9 mouse cellular contexts compared by ENCODE assay signal in genomic region chr4:155238276-155238675, GRCm38 (mm10). TPM values are rescaled to one million over a fixed set of nuclear protein-coding genes. Genes with fewer than 3 reads are reported as not detected.
DNase-seq lines count a peak whose midpoint lies in the region; ATAC-seq and TF ChIP-seq lines count a peak whose summit lies in the region.
"Had no signal": no experiment of that assay in that cellular context is flagged by ENCODE, and none has a peak within 500 bp of the region (broad histone marks: within the 10 kb centered on the region; RNA-seq: fewer than 3 reads in every experiment).

No protein-coding gene starts in this region.

- H3K4me1 ChIP-seq in embryonic facial prominence, embryonic 10.5 days, result peaks cover 42% of the 10 kb centered on the region
- peaks cover 26% of the 10 kb centered on the region for H3K4me1 ChIP-seq in intestine, postnatal 0 days (replicated peaks; ENCODE audit: control insufficient read depth, insufficient read depth, low read length)
- H3K4me1 ChIP-seq in lung, adult 2 months (ENCODE audit: control insufficient read depth, insufficient read depth, low read length), result peaks cover 34% of the 10 kb centered on the region

- no peak overlapping the region for H3K4me2 ChIP-seq in intestine, postnatal 0 days (replicated peaks; ENCODE audit: low read depth)

- H3K9ac ChIP-seq in intestine, postnatal 0 days (ENCODE audit: low read depth, low read length), result no peak overlapping the region

- 84% methylated on average over 5 of the region's 5 CpGs for WGBS in embryonic facial prominence, embryonic 10.5 days
- 31% methylated on average over 5 of the region's 5 CpGs for WGBS in intestine, postnatal 0 days
- WGBS in lung, adult 2 months, result 58% methylated on average over 5 of the region's 5 CpGs

- no peak for TF ChIP-seq CTCF in intestine, postnatal 0 days (IDR thresholded peaks at IDR 0.05; ENCODE audit: low read depth)
- no peak for TF ChIP-seq CTCF in lung, adult 2 months (IDR thresholded peaks at IDR 0.05; ENCODE audit: insufficient read depth, low read length)

- ATAC-seq in intestine, postnatal 0 days, result no peak

- peak; percentile 40 for DNase-seq in adrenal gland, postnatal 10 days
- DNase-seq in adrenal gland, adult 2 months, result no peak
- DNase-seq in embryonic facial prominence, embryonic 10.5 days (ENCODE audit: low spot score), result no peak
- DNase-seq in lung, adult 2 months, result peak; percentile 54
- no peak for DNase-seq in c-Kit-positive CD71-positive TER-119-positive erythroid progenitor cells, embryonic 14.5 days (ENCODE audit: low spot score)
- DNase-seq in layer of hippocampus, postnatal 10 days (ENCODE audit: low spot score in 2 of 2), result no peak
- DNase-seq in thymus, postnatal 14 days, result no peak
- DNase-seq: cerebellum, postnatal 14 days had no signal

- H3K27me3 ChIP-seq in embryonic facial prominence, embryonic 10.5 days (replicated peaks; ENCODE audit: low read depth, poor library complexity, severe bottlenecking), result no peaks in the 10 kb centered on the region
- H3K27me3 ChIP-seq in intestine, postnatal 0 days (replicated peaks; ENCODE audit: control insufficient read depth, insufficient read depth, low read length), result no peaks in the 10 kb centered on the region

- no peaks in the 10 kb centered on the region for H3K9me3 ChIP-seq in embryonic facial prominence, embryonic 10.5 days
- H3K9me3 ChIP-seq in intestine, postnatal 0 days (ENCODE audit: control insufficient read depth), result no peaks in the 10 kb centered on the region

- TF ChIP-seq POLR2A in lung, adult 2 months (IDR thresholded peaks at IDR 0.05; ENCODE audit: borderline replicate concordance, extremely low read depth, low read depth, low read length), result no peak

- H3K36me3 ChIP-seq in embryonic facial prominence, embryonic 10.5 days (replicated peaks), result no peaks in the 10 kb centered on the region
- H3K36me3 ChIP-seq in intestine, postnatal 0 days (ENCODE audit: control insufficient read depth, insufficient read depth), result no peaks in the 10 kb centered on the region

- no peak overlapping the region for H3K4me3 ChIP-seq in embryonic facial prominence, embryonic 10.5 days
- H3K4me3 ChIP-seq in intestine, postnatal 0 days (ENCODE audit: low read depth, low read length), result no peak overlapping the region
- no peak overlapping the region for H3K4me3 ChIP-seq in lung, adult 2 months (replicated peaks; ENCODE audit: extremely low read depth, low read depth, low read length)

- 0 out of 2 replicates have a peak overlapping the region, but pooled peaks have one; percentile 1 for H3K27ac ChIP-seq in embryonic facial prominence, embryonic 10.5 days (replicated peaks)
- peak overlapping the region; percentile 29; the same call in 1 of the 2 replicates for H3K27ac ChIP-seq in intestine, postnatal 0 days (ENCODE audit: low read depth, low read length)

RNA-seq across cellular contexts. Expression of gene Faap20, which starts 11.3 kb away (rescaled TPM):
- total RNA-seq in adrenal gland, postnatal 10 days (2021), result 10 to 100 TPM; 41.1 to 47.3 TPM
- 10 to 100 TPM; 40.3 to 57.3 TPM for total RNA-seq in adrenal gland, adult 2 months (2021)
- 106 and 127 TPM in 2 replicates for polyA plus RNA-seq in adrenal gland, adult 2 months (2012; rRNA removed)
- 99.6 and 100 TPM in 2 replicates for polyA plus RNA-seq in embryonic facial prominence, embryonic 10.5 days (2016; fragmentation: Nextera tagmentation; extraction: Ambion mirVana)
- polyA plus RNA-seq in intestine, postnatal 0 days (2015; fragmentation: Nextera tagmentation; extraction: Ambion mirVana), result 54.6 and 57.8 TPM in 2 replicates
- polyA plus RNA-seq in lung, adult 2 months (2012; rRNA removed), result 56.7 and 59.3 TPM in 2 replicates
- 10 to 100 TPM; 22.2 to 24.3 TPM for total RNA-seq in layer of hippocampus, postnatal 10 days (2021)

RNA-seq across cellular contexts. Expression of gene Ski, which starts 15.9 kb away (rescaled TPM):
- total RNA-seq in adrenal gland, postnatal 10 days (2021), result 10 to 100 TPM; 65.3 to 80.4 TPM
- total RNA-seq in adrenal gland, adult 2 months (2021), result 10 to 100 TPM; 59.7 to 63.8 TPM
- 83.1 and 103 TPM in 2 replicates for polyA plus RNA-seq in adrenal gland, adult 2 months (2012; rRNA removed)
- 8.5 and 10.7 TPM in 2 replicates for polyA plus RNA-seq in embryonic facial prominence, embryonic 10.5 days (2016; fragmentation: Nextera tagmentation; extraction: Ambion mirVana)
- 13.3 and 14.0 TPM in 2 replicates for polyA plus RNA-seq in intestine, postnatal 0 days (2015; fragmentation: Nextera tagmentation; extraction: Ambion mirVana)
- 105 and 115 TPM in 2 replicates for polyA plus RNA-seq in lung, adult 2 months (2012; rRNA removed)
- 100 to 1,000 TPM; 118 TPM for total RNA-seq in layer of hippocampus, postnatal 10 days (2021)

Comparison
In these comparisons a context has a peak if more than half of its experiments do, and no peak if none do; other contexts are left out.
1. DNase-seq: peak in adrenal gland, postnatal 10 days (single experiment) and lung, adult 2 months (single experiment); none in adrenal gland, adult 2 months (single experiment), embryonic facial prominence, embryonic 10.5 days (single experiment), c-Kit-positive CD71-positive TER-119-positive erythroid progenitor cells, embryonic 14.5 days (single experiment), layer of hippocampus, postnatal 10 days (0 of 2) and thymus, postnatal 14 days (single experiment).